Mouse (Mus musculus) neural tube, embryonic 12.5 days (tissue): ENCODE results near the gene Rims1. TPM values are rescaled to one million over a fixed set of nuclear protein-coding genes. Genes with fewer than 3 reads are reported as not detected.

Source experiments
- ATAC-seq: fragments of 200-750 bp; cut with Nextera tagmentation; 2 replicates; pipeline ENCODE4 v1.8.0; 2017; ENCODE audit warnings: low read depth, mild to moderate bottlenecking, moderate TSS enrichment, moderate library complexity; ENCODE audit not compliant: low FRiP score
- H3K27ac ChIP-seq: fragments of 300-500 bp; sonication (generic); 2 replicates; pipeline ENCODE4 v1.5.1; 2016
- H3K27me3 ChIP-seq: fragments of 300-500 bp; sonication (generic); replicated peaks from 2 replicates; pipeline ENCODE4 v1.6.1; 2016; ENCODE audit warnings: mild to moderate bottlenecking
- H3K36me3 ChIP-seq: fragments of 300-500 bp; sonication (generic); 2 replicates; pipeline ENCODE4 v1.6.1; 2016; ENCODE audit warnings: mild to moderate bottlenecking
- H3K4me1 ChIP-seq: fragments of 300-500 bp; sonication (generic); 2 replicates; pipeline ENCODE4 v1.6.1; 2016
- H3K4me2 ChIP-seq: fragments of 300-500 bp; sonication (generic); replicated peaks from 2 replicates; pipeline ENCODE4 v1.6.1; 2016; ENCODE audit warnings: mild to moderate bottlenecking
- H3K4me3 ChIP-seq: fragments of 300-500 bp; sonication (generic); 2 replicates; pipeline ENCODE4 v1.5.1; 2016
- H3K9ac ChIP-seq: fragments of 300-500 bp; sonication (generic); 2 replicates; pipeline ENCODE4 v1.6.1; 2016; ENCODE audit warnings: mild to moderate bottlenecking
- H3K9me3 ChIP-seq: fragments of 300-500 bp; sonication (generic); 2 replicates; pipeline ENCODE4 v1.6.1; 2016; ENCODE audit warnings: mild to moderate bottlenecking
- WGBS: fragments of 180-500 bp; shearing (Covaris S2); methylation state at CpG from one replicate; pipeline ENCODE4 v1.1.7; 2016; 5-methylcytosine and 5-hydroxymethylcytosine counted together
- polyA plus RNA-seq: library from polyadenylated mRNA; unstranded; fragments of >200 nt; fragmentation: Nextera tagmentation; extraction: Ambion mirVana; gene quantifications from 2 replicates; pipeline ENCODE4 v1.2.1, GENCODE M21; 2016

The Rims1 gene
- polyA plus RNA-seq, 1 experiment from 2014 or later, result 6.9 TPM

- H3K9me3 ChIP-seq, result no peaks in the 10 kb centered on the region
- no peaks in the 10 kb centered on the region for H3K36me3 ChIP-seq
- H3K4me3 ChIP-seq, result no peak overlapping the region
- H3K9ac ChIP-seq, result no peak overlapping the region
- H3K4me2 ChIP-seq, result no peak overlapping the region
- H3K27me3 ChIP-seq, result no peaks in the 10 kb centered on the region
- no peak overlapping the region for H3K27ac ChIP-seq
- no peak for ATAC-seq
- WGBS, result 99% methylated on average over 2 of the region's 2 CpGs
- no peaks in the 10 kb centered on the region for H3K4me1 ChIP-seq
Observed at GRCm38 (mm10) chr1:22254278-22254677, 551.5 kb downstream of the Rims1 start.

- Histone ChIP-seq H3K9ac (no peak overlapping the region), H3K4me3 (no peak overlapping the region), H3K27me3 (no peaks in the 10 kb centered on the region), H3K27ac (no peak overlapping the region), H3K36me3 (no peaks in the 10 kb centered on the region), H3K4me2 (no peak overlapping the region), H3K4me1 (no peaks in the 10 kb centered on the region), H3K9me3 (no peaks in the 10 kb centered on the region)
- ATAC-seq, result no peak
Observed at GRCm38 (mm10) chr1:22252873-22253272, 552.9 kb downstream of the Rims1 start.

GRCm38 (mm10) chr1:22248898-22249386 lies 556.9 kb downstream of the Rims1 start:
- Histone ChIP-seq H3K36me3 (no peaks in the 10 kb centered on the region), H3K4me3 (no peak overlapping the region), H3K9ac (no peak overlapping the region), H3K27ac (no peak overlapping the region), H3K4me1 (no peaks in the 10 kb centered on the region), H3K9me3 (no peaks in the 10 kb centered on the region), H3K27me3 (no peaks in the 10 kb centered on the region), H3K4me2 (no peak overlapping the region)
- ATAC-seq, result no peak

GRCm38 (mm10) chr1:22245748-22246147 lies 560.0 kb downstream of the Rims1 start:
- Histone ChIP-seq H3K4me2 (no peak overlapping the region), H3K27ac (no peak overlapping the region), H3K9me3 (no peaks in the 10 kb centered on the region), H3K36me3 (no peaks in the 10 kb centered on the region), H3K4me3 (no peak overlapping the region), H3K4me1 (no peaks in the 10 kb centered on the region), H3K27me3 (no peaks in the 10 kb centered on the region), H3K9ac (no peak overlapping the region)
- no peak for ATAC-seq
- 90% methylated on average over 2 of the region's 2 CpGs for WGBS
